Mouse (Mus musculus) forebrain, embryonic 12.5 days (tissue): ENCODE results near the gene Gnmt. TPM values are rescaled to one million over a fixed set of nuclear protein-coding genes. Genes with fewer than 3 reads are reported as not detected.
"Not testable (repeated sequence)": the region's sequence is repeated elsewhere in the genome, so short reads cannot be mapped to it uniquely, and the experiment has no call there.

Source experiments
- ATAC-seq: fragments of 200-750 bp; cut with Nextera tagmentation; 2 replicates; pipeline ENCODE4 v1.8.0; 2017; ENCODE audit warnings: moderate TSS enrichment; ENCODE audit not compliant: low FRiP score
- H3K27ac ChIP-seq: fragments of 300-500 bp; sonication (generic); 2 replicates; pipeline ENCODE4 v1.5.1; 2016; ENCODE audit warnings: mild to moderate bottlenecking
- H3K27me3 ChIP-seq: fragments of 300-500 bp; sonication (generic); 2 replicates; pipeline ENCODE4 v1.6.1; 2016; ENCODE audit warnings: mild to moderate bottlenecking
- H3K36me3 ChIP-seq: fragments of 300-500 bp; sonication (generic); replicated peaks from 2 replicates; pipeline ENCODE4 v1.6.1; 2016; ENCODE audit warnings: mild to moderate bottlenecking
- H3K4me1 ChIP-seq: fragments of 300-500 bp; sonication (generic); 2 replicates; pipeline ENCODE4 v1.6.1; 2016
- H3K4me2 ChIP-seq: fragments of 300-500 bp; sonication (generic); 2 replicates; pipeline ENCODE4 v1.6.1; 2016; ENCODE audit warnings: mild to moderate bottlenecking, moderate library complexity
- H3K4me3 ChIP-seq: fragments of 300-500 bp; sonication (generic); replicated peaks from 2 replicates; pipeline ENCODE4 v1.5.1; 2016; ENCODE audit warnings: mild to moderate bottlenecking
- H3K9ac ChIP-seq: fragments of 300-500 bp; sonication (generic); 2 replicates; pipeline ENCODE4 v1.6.1; 2016; ENCODE audit warnings: mild to moderate bottlenecking
- H3K9me3 ChIP-seq: fragments of 300-500 bp; sonication (generic); 2 replicates; pipeline ENCODE4 v1.6.1; 2016
- WGBS: fragments of 180-500 bp; shearing (Covaris S2); methylation state at CpG from one replicate; pipeline ENCODE4 v1.1.7; 2016; 5-methylcytosine and 5-hydroxymethylcytosine counted together
- polyA plus RNA-seq: library from polyadenylated mRNA; unstranded; fragments of >200 nt; fragmentation: Nextera tagmentation; extraction: Ambion mirVana; gene quantifications from 2 replicates; pipeline ENCODE4 v1.2.1, GENCODE M21; 2016

Gnmt gene
- polyA plus RNA-seq: 0.54 and 0.91 TPM in 2 replicates

- no peak within 1 kb of the TSS for H3K9ac ChIP-seq
- H3K4me3 ChIP-seq: no peak within 1 kb of the TSS
- peak within 1 kb of the TSS; percentile 11; the same call in 1 of the 2 replicates for H3K4me2 ChIP-seq
- H3K27ac ChIP-seq: no peak within 1 kb of the TSS
- H3K4me1 ChIP-seq: no peaks in the 10 kb centered on the region
- WGBS: 19% methylated on average over 23 of the region's 24 CpGs
- H3K27me3 ChIP-seq: peaks cover 21% of the 10 kb centered on the region
- no peaks in the 10 kb centered on the region for H3K9me3 ChIP-seq
- H3K36me3 ChIP-seq: peaks cover 9% of the 10 kb centered on the region
- no peak for ATAC-seq
Measured at GRCm38 (mm10) chr17:46728904-46729318, at the start of gene Gnmt. Gnmt (minus strand) TSS chr17:46729168.

GRCm38 (mm10) chr17:46776087-46776486 lies 47.1 kb upstream of the Gnmt start:
- Histone ChIP-seq H3K27me3 (no peaks in the 10 kb centered on the region), H3K36me3 (peaks cover 68% of the 10 kb centered on the region), H3K27ac (no peak overlapping the region), H3K9ac (no peak overlapping the region), H3K4me3 (no peak overlapping the region), H3K4me1 (peaks cover 20% of the 10 kb centered on the region), H3K4me2 (no peak overlapping the region), H3K9me3 (no peaks in the 10 kb centered on the region)
- 93% methylated on average over 3 of the region's 3 CpGs for WGBS
- no peak for ATAC-seq

GRCm38 (mm10) chr17:46775070-46775469 lies 46.1 kb upstream of the Gnmt start:
- WGBS: 94% methylated on average over 9 of the region's 9 CpGs
- Histone ChIP-seq H3K9ac (no peak overlapping the region), H3K4me3 (no peak overlapping the region), H3K27ac (no peak overlapping the region), H3K9me3 (no peaks in the 10 kb centered on the region), H3K36me3 (peaks cover 61% of the 10 kb centered on the region), H3K4me1 (peaks cover 19% of the 10 kb centered on the region), H3K27me3 (no peaks in the 10 kb centered on the region), H3K4me2 (no peak overlapping the region)
- no peak for ATAC-seq

GRCm38 (mm10) chr17:46774131-46774472 lies 45.1 kb upstream of the Gnmt start:
- WGBS: 47% methylated on average over 2 of the region's 2 CpGs
- peaks cover 19% of the 10 kb centered on the region for H3K4me1 ChIP-seq
- 0 out of 2 replicates have a peak overlapping the region, but pooled peaks have one; percentile 79 for H3K4me3 ChIP-seq
- no peak overlapping the region for H3K27ac ChIP-seq
- H3K9me3 ChIP-seq: no peaks in the 10 kb centered on the region
- H3K27me3 ChIP-seq: no peaks in the 10 kb centered on the region
- H3K36me3 ChIP-seq: peaks cover 51% of the 10 kb centered on the region
- no peak overlapping the region for H3K9ac ChIP-seq
- peak overlapping the region; percentile 93; the same call in 1 of the 2 replicates for H3K4me2 ChIP-seq
- no peak for ATAC-seq

- Histone ChIP-seq H3K27ac (peak overlapping the region; percentile 62; the same call in 1 of the 2 replicates), H3K9me3 (no peaks in the 10 kb centered on the region), H3K36me3 (peaks cover 45% of the 10 kb centered on the region), H3K4me2 (peak overlapping the region; percentile 93), H3K4me1 (peaks cover 19% of the 10 kb centered on the region), H3K27me3 (no peaks in the 10 kb centered on the region), H3K9ac (peak overlapping the region; percentile 76), H3K4me3 (peak overlapping the region; percentile 79)
- peak; percentile 31; the same call in 1 of the 2 replicates for ATAC-seq
- 9% methylated on average over 19 of the region's 20 CpGs for WGBS
Measured at GRCm38 (mm10) chr17:46773278-46774130, 44.5 kb upstream of the Gnmt start.

GRCm38 (mm10) chr17:46772404-46773277 lies 43.7 kb upstream of the Gnmt start, which contains the start of gene 2310039H08Rik:
2310039H08Rik (plus strand) TSS chr17:46772635.
- peaks cover 19% of the 10 kb centered on the region for H3K4me1 ChIP-seq
- peak within 1 kb of the TSS; percentile 79 for H3K4me3 ChIP-seq
- H3K36me3 ChIP-seq: peaks cover 37% of the 10 kb centered on the region
- H3K27ac ChIP-seq: peak within 1 kb of the TSS; percentile 62
- peak; percentile 92 for ATAC-seq
- H3K9ac ChIP-seq: peak within 1 kb of the TSS; percentile 76
- H3K27me3 ChIP-seq: no peaks in the 10 kb centered on the region
- H3K4me2 ChIP-seq: peak within 1 kb of the TSS; percentile 93
- under 1% methylated on average over 49 of the region's 50 CpGs for WGBS
- H3K9me3 ChIP-seq: no peaks in the 10 kb centered on the region

GRCm38 (mm10) chr17:46772038-46772403 lies 43.1 kb upstream of the Gnmt start:
- ATAC-seq: peak; percentile 34; the same call in 1 of the 2 replicates
- 11% methylated on average over 5 of the region's 5 CpGs for WGBS
- peak overlapping the region; percentile 93 for H3K4me2 ChIP-seq
- peak overlapping the region; percentile 62; the same call in 1 of the 2 replicates for H3K27ac ChIP-seq
- H3K9me3 ChIP-seq: no peaks in the 10 kb centered on the region
- peaks cover 30% of the 10 kb centered on the region for H3K36me3 ChIP-seq
- peak overlapping the region; percentile 79 for H3K4me3 ChIP-seq
- H3K4me1 ChIP-seq: peaks cover 19% of the 10 kb centered on the region
- H3K27me3 ChIP-seq: no peaks in the 10 kb centered on the region
- peak overlapping the region; percentile 76; the same call in 1 of the 2 replicates for H3K9ac ChIP-seq

- Histone ChIP-seq H3K27me3 (no peaks in the 10 kb centered on the region), H3K4me1 (peaks cover 19% of the 10 kb centered on the region), H3K9ac (peak overlapping the region; percentile 76; the same call in 1 of the 2 replicates), H3K4me3 (peak overlapping the region; percentile 79), H3K9me3 (no peaks in the 10 kb centered on the region), H3K36me3 (peaks cover 28% of the 10 kb centered on the region), H3K4me2 (peak overlapping the region; percentile 93), H3K27ac (no peak overlapping the region)
- ATAC-seq: no peak
- WGBS: 67% methylated on average over 17 of the region's 17 CpGs
Measured at GRCm38 (mm10) chr17:46771616-46772015, 42.6 kb upstream of the Gnmt start.

- no peak overlapping the region for H3K4me3 ChIP-seq
- no peak overlapping the region for H3K27ac ChIP-seq
- no peak overlapping the region for H3K9ac ChIP-seq
- H3K4me1 ChIP-seq: peaks cover 19% of the 10 kb centered on the region
- peaks cover 22% of the 10 kb centered on the region for H3K36me3 ChIP-seq
- H3K9me3 ChIP-seq: no peaks in the 10 kb centered on the region
- H3K4me2 ChIP-seq: no peak overlapping the region
- 78% methylated on average over 4 of the region's 4 CpGs for WGBS
- no peak for ATAC-seq
- H3K27me3 ChIP-seq: no peaks in the 10 kb centered on the region
Measured at GRCm38 (mm10) chr17:46771025-46771424, 42.1 kb upstream of the Gnmt start.

- 93% methylated on average over 11 of the region's 11 CpGs for WGBS
- Histone ChIP-seq H3K4me2 (no peak overlapping the region), H3K36me3 (peaks cover 18% of the 10 kb centered on the region), H3K27ac (no peak overlapping the region), H3K4me1 (peaks cover 19% of the 10 kb centered on the region), H3K9me3 (no peaks in the 10 kb centered on the region), H3K27me3 (no peaks in the 10 kb centered on the region), H3K9ac (no peak overlapping the region), H3K4me3 (no peak overlapping the region)
- no peak for ATAC-seq
Measured at GRCm38 (mm10) chr17:46770546-46770945, 41.6 kb upstream of the Gnmt start.

- H3K4me2 ChIP-seq: no peak overlapping the region
- H3K9ac ChIP-seq: no peak overlapping the region
- H3K36me3 ChIP-seq: no peaks in the 10 kb centered on the region
- 62% methylated on average over 8 of the region's 8 CpGs for WGBS
- H3K4me1 ChIP-seq: peaks cover 7% of the 10 kb centered on the region
- H3K27me3 ChIP-seq: no peaks in the 10 kb centered on the region
- no peak overlapping the region for H3K27ac ChIP-seq
- no peaks in the 10 kb centered on the region for H3K9me3 ChIP-seq
- no peak for ATAC-seq
- no peak overlapping the region for H3K4me3 ChIP-seq
Measured at GRCm38 (mm10) chr17:46767868-46768267, 38.9 kb upstream of the Gnmt start.

- not testable (repeated sequence) for H3K9ac ChIP-seq, H3K4me3 ChIP-seq, H3K27me3 ChIP-seq, ATAC-seq, H3K9me3 ChIP-seq, H3K4me2 ChIP-seq, H3K4me1 ChIP-seq, H3K27ac ChIP-seq, H3K36me3 ChIP-seq
- WGBS: 60% methylated on average over 9 of the region's 9 CpGs
Measured at GRCm38 (mm10) chr17:46764916-46765315, 35.9 kb upstream of the Gnmt start.
